Mouse (Mus musculus) megakaryocyte, adult 5-6 weeks (primary cell): ENCODE results near the gene Wnt10b. TPM values are rescaled to one million over a fixed set of nuclear protein-coding genes. Genes with fewer than 3 reads are reported as not detected.

Experiments used
- ATAC-seq: 2 replicates; pipeline ENCODE4 v1.8.0; 2016; ENCODE audit warnings: mild to moderate bottlenecking, inconsistent platforms; ENCODE audit not compliant: poor library complexity, severe bottlenecking
- total RNA-seq, 2 experiments: library from RNA; stranded (forward) in 1 of 2; stranded (reverse) in 1 of 2; fragments of 153-499, 151-499 nt in 1 of 2; fragments of 221-1000, 200-1000 nt in 1 of 2; gene quantifications; 2 replicates each; pipeline versions ENCODE4 v1.2.3 to v1.2.4; 2015 to 2017

The Wnt10b gene
- total RNA-seq, 2 experiments from 2014 or later = 0.04 TPM; not detected in 1

- no peak for ATAC-seq
These were observed 44.6 kb downstream of the Wnt10b start for GRCm38 (mm10) chr15:98733370-98733769.

GRCm38 (mm10) chr15:98732006-98732531 lies 45.9 kb downstream of the Wnt10b start:
- no peak for ATAC-seq

- no peak for ATAC-seq
These were observed 47.2 kb downstream of the Wnt10b start for GRCm38 (mm10) chr15:98730790-98731189.

GRCm38 (mm10) chr15:98729791-98730545 lies 48.0 kb downstream of the Wnt10b start:
- ATAC-seq = no peak

GRCm38 (mm10) chr15:98728366-98728765 lies 49.6 kb downstream of the Wnt10b start:
- ATAC-seq = no peak

- peak; percentile 71 for ATAC-seq
These were observed 50.3 kb downstream of the Wnt10b start, which contains the start of gene Fkbp11 for GRCm38 (mm10) chr15:98727443-98728321. Fkbp11 (minus strand) TSS chr15:98728198.

- no peak for ATAC-seq
These were observed 51.2 kb downstream of the Wnt10b start for GRCm38 (mm10) chr15:98726746-98727145.

GRCm38 (mm10) chr15:98726079-98726478 lies 51.9 kb downstream of the Wnt10b start:
- ATAC-seq = no peak

GRCm38 (mm10) chr15:98724441-98724840 lies 53.5 kb downstream of the Wnt10b start:
- ATAC-seq = no peak

- ATAC-seq = peak; percentile 45; the same call in 1 of the 2 replicates
These were observed 55.1 kb downstream of the Wnt10b start for GRCm38 (mm10) chr15:98722854-98723253.

- no peak for ATAC-seq
These were observed 55.8 kb downstream of the Wnt10b start for GRCm38 (mm10) chr15:98722191-98722590.

Other genes starting within 250 kb of the Wnt10b start
- gene Kansl2, start 243.9 kb downstream of the Wnt10b start, total RNA-seq (2015) = 36.7 and 42.7 TPM in 2 replicates
- 30.4 and 31.8 TPM in 2 replicates for gene Kansl2, start 243.9 kb downstream of the Wnt10b start, total RNA-seq (2017)
- 33.0 and 38.7 TPM in 2 replicates for gene Ccnt1, start 207.2 kb downstream of the Wnt10b start, total RNA-seq (2015)
- 41.3 and 43.5 TPM in 2 replicates for gene Ccnt1, start 207.2 kb downstream of the Wnt10b start, total RNA-seq (2017)
- 0.46 TPM in 1 of 2 replicates, not detected in the other for gene 4930415O20Rik, start 207.1 kb downstream of the Wnt10b start, total RNA-seq (2015)
- gene 4930415O20Rik, start 207.1 kb downstream of the Wnt10b start, total RNA-seq (2017) = not detected in 2 replicates
- gene Adcy6, start 168.1 kb downstream of the Wnt10b start, total RNA-seq (2015) = 0.31 and 0.71 TPM in 2 replicates
- 0.99 and 1.1 TPM in 2 replicates for gene Adcy6, start 168.1 kb downstream of the Wnt10b start, total RNA-seq (2017)
- gene Cacnb3, start 147.3 kb downstream of the Wnt10b start, total RNA-seq (2015) = 0.04 TPM in 1 of 2 replicates, not detected in the other
- 0.11 TPM in 1 of 2 replicates, not detected in the other for gene Cacnb3, start 147.3 kb downstream of the Wnt10b start, total RNA-seq (2017)
- gene Ddx23, start 115.3 kb downstream of the Wnt10b start, total RNA-seq (2015) = 20.2 and 23.4 TPM in 2 replicates
- gene Ddx23, start 115.3 kb downstream of the Wnt10b start, total RNA-seq (2017) = 84.3 and 106 TPM in 2 replicates
- gene Rnd1, start 100.7 kb downstream of the Wnt10b start, total RNA-seq (2015) = 0.73 and 1.6 TPM in 2 replicates
- 2.9 and 4.3 TPM in 2 replicates for gene Rnd1, start 100.7 kb downstream of the Wnt10b start, total RNA-seq (2017)
- not detected in 2 replicates for gene Ccdc65, start 69.9 kb downstream of the Wnt10b start, total RNA-seq (2015)
- gene Ccdc65, start 69.9 kb downstream of the Wnt10b start, total RNA-seq (2017) = not detected in 2 replicates
- 0.40 TPM in 1 of 2 replicates, not detected in the other for gene Fkbp11, start 50.0 kb downstream of the Wnt10b start, total RNA-seq (2015)
- 0.33 and 1.4 TPM in 2 replicates for gene Fkbp11, start 50.0 kb downstream of the Wnt10b start, total RNA-seq (2017)
- gene Arf3, start 14.9 kb downstream of the Wnt10b start, total RNA-seq (2015) = 28.3 and 35.9 TPM in 2 replicates
- gene Arf3, start 14.9 kb downstream of the Wnt10b start, total RNA-seq (2017) = 33.8 and 37.8 TPM in 2 replicates
- not detected in 2 replicates for gene Wnt1, start 11.7 kb upstream of the Wnt10b start, total RNA-seq (2015)
- not detected in 2 replicates for gene Wnt1, start 11.7 kb upstream of the Wnt10b start, total RNA-seq (2017)
- gene Ddn, start 31.3 kb upstream of the Wnt10b start, total RNA-seq (2015) = not detected in 2 replicates
- 0.15 and 0.16 TPM in 2 replicates for gene Ddn, start 31.3 kb upstream of the Wnt10b start, total RNA-seq (2017)
- gene Prkag1, start 53.4 kb upstream of the Wnt10b start, total RNA-seq (2015) = 60.5 TPM in 2 replicates
- gene Prkag1, start 53.4 kb upstream of the Wnt10b start, total RNA-seq (2017) = 99.7 and 126 TPM in 2 replicates
- 33.7 and 37.1 TPM in 2 replicates for gene Kmt2d, start 93.1 kb upstream of the Wnt10b start, total RNA-seq (2015)
- 16.7 and 52.1 TPM in 2 replicates for gene Kmt2d, start 93.1 kb upstream of the Wnt10b start, total RNA-seq (2017)
- 4.8 and 9.6 TPM in 2 replicates for gene Rhebl1, start 116.4 kb upstream of the Wnt10b start, total RNA-seq (2015)
- 3.4 and 10.2 TPM in 2 replicates for gene Rhebl1, start 116.4 kb upstream of the Wnt10b start, total RNA-seq (2017)
- gene Dhh, start 120.4 kb upstream of the Wnt10b start, total RNA-seq (2015) = not detected in 2 replicates
- gene Dhh, start 120.4 kb upstream of the Wnt10b start, total RNA-seq (2017) = not detected in 2 replicates
- 10.7 and 11.1 TPM in 2 replicates for gene Lmbr1l, start 140.1 kb upstream of the Wnt10b start, total RNA-seq (2015)
- 11.1 and 28.8 TPM in 2 replicates for gene Lmbr1l, start 140.1 kb upstream of the Wnt10b start, total RNA-seq (2017)
- gene Tuba1b, start 156.4 kb upstream of the Wnt10b start, total RNA-seq (2015) = 2,048 and 2,084 TPM in 2 replicates
- 628 and 646 TPM in 2 replicates for gene Tuba1b, start 156.4 kb upstream of the Wnt10b start, total RNA-seq (2017)
- gene Gm49450, start 175.4 kb upstream of the Wnt10b start, total RNA-seq (2015) = 0.25 and 0.64 TPM in 2 replicates
- gene Gm49450, start 175.4 kb upstream of the Wnt10b start, total RNA-seq (2017) = not detected in 2 replicates
- 118 and 120 TPM in 2 replicates for gene Tuba1a, start 175.6 kb upstream of the Wnt10b start, total RNA-seq (2015)
- gene Tuba1a, start 175.6 kb upstream of the Wnt10b start, total RNA-seq (2017) = 64.2 and 66.5 TPM in 2 replicates